Mouse (Mus musculus) limb, embryonic 10.5 days (tissue): ENCODE data around the gene Ccdc34. TPM values are rescaled to one million over a fixed set of nuclear protein-coding genes. Genes with fewer than 3 reads are reported as not detected.

Source experiments
- DNase-seq: peaks from one replicate; pipeline ENCODE4 v3.0.0-alpha.2; 2017; ENCODE audit warnings: low spot score
- H3K27ac ChIP-seq: fragments of 300-500 bp; sonication (generic); 2 replicates; pipeline ENCODE4 v1.5.1; 2016; ENCODE audit warnings: mild to moderate bottlenecking
- H3K27me3 ChIP-seq: fragments of 300-500 bp; sonication (generic); 2 replicates; pipeline ENCODE4 v1.6.1; 2016; ENCODE audit warnings: low read depth, mild to moderate bottlenecking; ENCODE audit not compliant: poor library complexity, severe bottlenecking
- H3K36me3 ChIP-seq: fragments of 300-500 bp; sonication (generic); 2 replicates; pipeline ENCODE4 v1.6.1; 2016; ENCODE audit warnings: mild to moderate bottlenecking, moderate library complexity
- H3K4me1 ChIP-seq: fragments of 300-500 bp; sonication (generic); 2 replicates; pipeline ENCODE4 v1.6.1; 2016
- H3K4me3 ChIP-seq: fragments of 300-500 bp; sonication (generic); 2 replicates; pipeline ENCODE4 v1.5.1; 2016; ENCODE audit warnings: mild to moderate bottlenecking, moderate library complexity
- H3K9me3 ChIP-seq: fragments of 300-500 bp; sonication (generic); replicated peaks from 2 replicates; pipeline ENCODE4 v1.6.1; 2016; ENCODE audit warnings: mild to moderate bottlenecking
- WGBS: fragments of 180-500 bp; shearing (Covaris S2); methylation state at CpG from one replicate; pipeline ENCODE4 v1.1.7; 2016; 5-methylcytosine and 5-hydroxymethylcytosine counted together
- polyA plus RNA-seq: library from polyadenylated mRNA; unstranded; fragments of >200 nt; fragmentation: Nextera tagmentation; extraction: Ambion mirVana; gene quantifications from 2 replicates; pipeline ENCODE4 v1.2.1, GENCODE M21; 2016

Ccdc34 gene
- polyA plus RNA-seq, 1 experiment from 2014 or later: 57.2 TPM

GRCm38 (mm10) chr2:110007423-110008267 is 10.0 kb upstream of the Ccdc34 start:
- H3K9me3 ChIP-seq: no peaks in the 10 kb centered on the region
- no peaks in the 10 kb centered on the region for H3K27me3 ChIP-seq
- H3K27ac ChIP-seq: no peak overlapping the region
- no peak for DNase-seq
- no peaks in the 10 kb centered on the region for H3K4me1 ChIP-seq
- peaks cover 57% of the 10 kb centered on the region for H3K36me3 ChIP-seq
- no peak overlapping the region for H3K4me3 ChIP-seq
- 91% methylated on average over 10 of the region's 10 CpGs for WGBS

GRCm38 (mm10) chr2:110009449-110009848 is 8.2 kb upstream of the Ccdc34 start:
- no peak for DNase-seq
- peaks cover 56% of the 10 kb centered on the region for H3K36me3 ChIP-seq
- no peaks in the 10 kb centered on the region for H3K4me1 ChIP-seq
- H3K4me3 ChIP-seq: no peak overlapping the region
- H3K9me3 ChIP-seq: no peaks in the 10 kb centered on the region
- no peak overlapping the region for H3K27ac ChIP-seq
- H3K27me3 ChIP-seq: no peaks in the 10 kb centered on the region

GRCm38 (mm10) chr2:110012184-110012725 is 5.4 kb upstream of the Ccdc34 start:
- Histone ChIP-seq H3K27me3 (no peaks in the 10 kb centered on the region), H3K9me3 (no peaks in the 10 kb centered on the region), H3K27ac (no peak overlapping the region), H3K4me1 (peaks cover 4% of the 10 kb centered on the region; the same call in 1 of the 2 replicates), H3K4me3 (no peak overlapping the region), H3K36me3 (peaks cover 36% of the 10 kb centered on the region)
- DNase-seq: no peak
- 93% methylated on average over 13 of the region's 13 CpGs for WGBS

- no peaks in the 10 kb centered on the region for H3K9me3 ChIP-seq
- H3K36me3 ChIP-seq: peaks cover 30% of the 10 kb centered on the region
- peak overlapping the region; percentile 99 for H3K27ac ChIP-seq
- H3K4me3 ChIP-seq: peak overlapping the region; percentile 90
- no peaks in the 10 kb centered on the region for H3K27me3 ChIP-seq
- peaks cover 22% of the 10 kb centered on the region for H3K4me1 ChIP-seq
- no peak for DNase-seq
- WGBS: 51% methylated on average over 7 of the region's 7 CpGs
Measured at GRCm38 (mm10) chr2:110017087-110017486, 530 bp upstream of the Ccdc34 start.

GRCm38 (mm10) chr2:110019656-110020055 is 2.0 kb downstream of the Ccdc34 start:
- Histone ChIP-seq H3K27me3 (no peaks in the 10 kb centered on the region), H3K4me1 (peaks cover 22% of the 10 kb centered on the region), H3K27ac (no peak overlapping the region), H3K36me3 (peaks cover 43% of the 10 kb centered on the region), H3K4me3 (no peak overlapping the region; the same call in 1 of the 2 replicates), H3K9me3 (no peaks in the 10 kb centered on the region)
- WGBS: 93% methylated on average over 4 of the region's 4 CpGs
- no peak for DNase-seq

GRCm38 (mm10) chr2:110020430-110020829 is 2.8 kb downstream of the Ccdc34 start:
- H3K27me3 ChIP-seq: no peaks in the 10 kb centered on the region
- peaks cover 22% of the 10 kb centered on the region for H3K4me1 ChIP-seq
- no peak for DNase-seq
- no peak overlapping the region for H3K4me3 ChIP-seq
- WGBS: 98% methylated on average over 1 of the region's 1 CpGs
- H3K9me3 ChIP-seq: no peaks in the 10 kb centered on the region
- peaks cover 45% of the 10 kb centered on the region for H3K36me3 ChIP-seq
- no peak overlapping the region for H3K27ac ChIP-seq

- no peak for DNase-seq
- H3K4me3 ChIP-seq: no peak overlapping the region
- no peaks in the 10 kb centered on the region for H3K9me3 ChIP-seq
- peaks cover 41% of the 10 kb centered on the region for H3K36me3 ChIP-seq
- peaks cover 10% of the 10 kb centered on the region; the same call in 1 of the 2 replicates for H3K4me1 ChIP-seq
- H3K27ac ChIP-seq: no peak overlapping the region
- 29% methylated on average over 4 of the region's 4 CpGs for WGBS
- no peaks in the 10 kb centered on the region for H3K27me3 ChIP-seq
Measured at GRCm38 (mm10) chr2:110036265-110036664, 18.6 kb downstream of the Ccdc34 start.

GRCm38 (mm10) chr2:110036665-110037064 is 19.0 kb downstream of the Ccdc34 start:
- Histone ChIP-seq H3K27me3 (no peaks in the 10 kb centered on the region), H3K4me3 (no peak overlapping the region), H3K9me3 (no peaks in the 10 kb centered on the region), H3K36me3 (peaks cover 43% of the 10 kb centered on the region), H3K27ac (no peak overlapping the region), H3K4me1 (peaks cover 10% of the 10 kb centered on the region; the same call in 1 of the 2 replicates)
- no peak for DNase-seq
- WGBS: 81% methylated on average over 4 of the region's 4 CpGs

- Histone ChIP-seq H3K4me1 (peaks cover 10% of the 10 kb centered on the region; the same call in 1 of the 2 replicates), H3K36me3 (peaks cover 45% of the 10 kb centered on the region), H3K27ac (no peak overlapping the region), H3K9me3 (no peaks in the 10 kb centered on the region), H3K4me3 (no peak overlapping the region), H3K27me3 (no peaks in the 10 kb centered on the region)
- WGBS: 87% methylated on average over 2 of the region's 2 CpGs
- DNase-seq: no peak
Measured at GRCm38 (mm10) chr2:110037221-110037620, 19.6 kb downstream of the Ccdc34 start.

GRCm38 (mm10) chr2:110038341-110038740 is 20.7 kb downstream of the Ccdc34 start:
- Histone ChIP-seq H3K4me3 (no peak overlapping the region), H3K27ac (no peak overlapping the region), H3K36me3 (peaks cover 40% of the 10 kb centered on the region), H3K9me3 (no peaks in the 10 kb centered on the region), H3K27me3 (no peaks in the 10 kb centered on the region), H3K4me1 (peaks cover 10% of the 10 kb centered on the region; the same call in 1 of the 2 replicates)
- DNase-seq: no peak
- WGBS: 91% methylated on average over 5 of the region's 5 CpGs

- 84% methylated on average over 5 of the region's 5 CpGs for WGBS
- Histone ChIP-seq H3K27me3 (no peaks in the 10 kb centered on the region), H3K27ac (no peak overlapping the region), H3K36me3 (peaks cover 53% of the 10 kb centered on the region), H3K4me3 (no peak overlapping the region), H3K4me1 (no peaks in the 10 kb centered on the region), H3K9me3 (no peaks in the 10 kb centered on the region)
- no peak for DNase-seq
Measured at GRCm38 (mm10) chr2:110042861-110043760, 25.5 kb downstream of the Ccdc34 start.

- WGBS: 79% methylated on average over 4 of the region's 4 CpGs
- H3K9me3 ChIP-seq: no peaks in the 10 kb centered on the region
- H3K4me1 ChIP-seq: no peaks in the 10 kb centered on the region
- H3K27me3 ChIP-seq: no peaks in the 10 kb centered on the region
- no peak overlapping the region for H3K4me3 ChIP-seq
- H3K27ac ChIP-seq: no peak overlapping the region
- H3K36me3 ChIP-seq: no peaks in the 10 kb centered on the region
- DNase-seq: no peak
Measured at GRCm38 (mm10) chr2:110058424-110058823, 40.8 kb downstream of the Ccdc34 start.
